7 mouse cellular contexts compared by ENCODE assay signal in the genomic region with DNA sequence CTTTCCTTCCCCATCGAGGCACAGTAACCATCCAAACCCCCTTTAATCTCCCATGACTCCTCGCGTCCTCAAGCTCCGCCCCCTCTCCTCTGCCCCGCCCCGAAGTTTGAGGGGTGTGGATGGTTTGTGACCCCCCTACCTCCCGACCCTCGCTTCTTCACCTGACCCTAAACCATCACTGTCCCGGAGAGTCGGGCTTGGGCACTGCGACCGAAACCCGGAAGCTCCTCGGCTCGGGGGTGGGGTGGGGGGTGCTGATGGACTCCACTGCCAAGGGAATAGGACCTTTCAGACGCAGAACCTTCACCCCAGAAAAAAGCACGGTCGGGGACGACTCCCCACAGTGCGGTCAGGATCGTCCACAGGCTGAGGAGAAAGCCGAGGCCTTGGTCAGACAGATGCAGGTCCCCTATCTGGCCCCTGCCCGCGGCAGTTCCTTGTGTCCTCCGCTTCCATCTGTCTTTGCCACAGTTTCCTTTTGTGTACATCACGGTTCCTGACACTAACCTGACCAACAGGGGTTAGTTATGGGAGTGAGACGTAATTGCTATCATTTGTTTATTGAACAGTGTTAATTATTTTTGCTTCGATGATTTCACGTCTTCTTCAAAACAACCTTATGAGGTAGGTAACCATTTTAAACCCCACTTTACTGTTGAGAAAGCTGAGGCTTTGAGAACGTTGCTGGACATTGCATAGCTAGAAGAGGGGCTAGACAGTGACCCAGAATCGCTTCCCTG. TPM values are rescaled to one million over a fixed set of nuclear protein-coding genes. Genes with fewer than 3 reads are reported as not detected.
A peak's percentile ranks its signal among the peaks of the same experiment; 100 is the strongest.
DNase-seq lines count a peak whose midpoint lies in the region; ATAC-seq and TF ChIP-seq lines count a peak whose summit lies in the region.

No protein-coding gene starts in this region.

- peak overlapping the region; percentile 77 for H3K9ac ChIP-seq in liver, adult 2 months (ENCODE audit: low read depth, low read length)
- peak overlapping the region; percentile 91 for H3K9ac ChIP-seq in liver, embryonic 16.5 days (ENCODE audit: low read depth, low read length)

- TF ChIP-seq POLR2A in liver, adult 2 months (IDR thresholded peaks at IDR 0.05; ENCODE audit: extremely low read depth, insufficient read depth, low read length): no peak

- H3K4me2 ChIP-seq in liver, embryonic 16.5 days (ENCODE audit: low read depth, low read length): peak overlapping the region; percentile 81

- peaks cover 3% of the 10 kb centered on the region; the same call in 1 of the 2 replicates for H3K4me1 ChIP-seq in liver, adult 2 months (ENCODE audit: control insufficient read depth, insufficient read depth, low read length)
- H3K4me1 ChIP-seq in liver, embryonic 16.5 days (ENCODE audit: control insufficient read depth, low read depth, low read length): peaks cover 31% of the 10 kb centered on the region

- no peak for TF ChIP-seq CTCF in liver, adult 2 months (IDR thresholded peaks at IDR 0.05; ENCODE audit: low read depth, low read length)

- peak overlapping the region; percentile 86 for H3K4me3 ChIP-seq in liver, adult 2 months (ENCODE audit: insufficient read depth, low read depth, low read length)
- peak overlapping the region; percentile 81 for H3K4me3 ChIP-seq in liver, embryonic 16.5 days (ENCODE audit: low read depth, low read length)

- DNase-seq in liver, adult 2 months (ENCODE audit: extremely low read depth, low read depth, low spot score): no peak
- no peak for DNase-seq in liver
- DNase-seq in thymus, postnatal 4 days: peak; percentile 89
- DNase-seq in left cerebral cortex, adult 18-20 months (ENCODE audit: low spot score in 2 of 2): no peak

- H3K27ac ChIP-seq in liver, adult 2 months (replicated peaks; ENCODE audit: insufficient read depth, low read depth, low read length): peak overlapping the region; percentile 88
- H3K27ac ChIP-seq in liver, embryonic 16.5 days (ENCODE audit: low read length): peak overlapping the region; percentile 87

- H3K36me3 ChIP-seq in liver, adult 2 months (ENCODE audit: control insufficient read depth, insufficient read depth, low read length): no peaks in the 10 kb centered on the region
- peaks cover 12% of the 10 kb centered on the region for H3K36me3 ChIP-seq in liver, embryonic 16.5 days (ENCODE audit: control insufficient read depth, insufficient read depth)

- no peaks in the 10 kb centered on the region for H3K27me3 ChIP-seq in liver, adult 2 months (ENCODE audit: control insufficient read depth, insufficient read depth, low read length)
- no peaks in the 10 kb centered on the region for H3K27me3 ChIP-seq in liver, embryonic 16.5 days (ENCODE audit: control insufficient read depth, insufficient read depth, low read depth, low read length)

- peak; percentile 60 for ATAC-seq in common myeloid progenitor, adult 5-6 weeks (replicated peaks; ENCODE audit: low read depth, poor library complexity, severe bottlenecking)
- peak; percentile 60 for ATAC-seq in granulocyte monocyte progenitor cell, adult 5-6 weeks (replicated peaks; ENCODE audit: poor library complexity, severe bottlenecking)
- ATAC-seq in liver, embryonic 16.5 days (ENCODE audit: low read depth): peak; percentile 59

- H3K9me3 ChIP-seq in liver, embryonic 16.5 days (replicated peaks; ENCODE audit: control insufficient read depth, low read length): no peaks in the 10 kb centered on the region

- 1% methylated on average over 31 of the region's 31 CpGs for WGBS in liver, adult 2 months
- 2% methylated on average over 31 of the region's 31 CpGs for WGBS in liver, embryonic 16.5 days (ENCODE audit: insufficient replicate concordance)

- no peaks in the 10 kb centered on the region; the same call in 1 of the 2 replicates for H3K79me2 ChIP-seq in liver, adult 2 months (ENCODE audit: control insufficient read depth, insufficient read depth, low read length)

RNA-seq across cellular contexts. Expression of gene Tmub2, which starts 0.5 kb away (rescaled TPM):
- total RNA-seq in liver, adult 2 months (2014; rRNA removed): 18.1 and 19.0 TPM in 2 replicates
- polyA plus RNA-seq in liver, adult 2 months (2012; rRNA removed): 33.5 and 34.2 TPM in 2 replicates
- total RNA-seq in common myeloid progenitor, adult 5-6 weeks (2017): 24.4 and 27.5 TPM in 2 replicates
- total RNA-seq in granulocyte monocyte progenitor cell, adult 5-6 weeks (2014; fragmentation: Nextera tagmentation): 22.7 and 34.6 TPM in 2 replicates
- total RNA-seq in granulocyte monocyte progenitor cell, adult 5-6 weeks (2017): 17.2 and 32.6 TPM in 2 replicates
- 26.7 and 28.5 TPM in 2 replicates for polyA plus RNA-seq in liver, embryonic 16.5 days (2015; fragmentation: Nextera tagmentation; extraction: Ambion mirVana)
- total RNA-seq in left cerebral cortex, adult 18-20 months (2021): 10 to 100 TPM; 65.1 to 71.0 TPM

RNA-seq across cellular contexts. Expression of gene Atxn7l3, which starts 11.2 kb away (rescaled TPM):
- total RNA-seq in liver, adult 2 months (2014; rRNA removed): 7.1 and 8.5 TPM in 2 replicates
- 16.8 and 20.6 TPM in 2 replicates for polyA plus RNA-seq in liver, adult 2 months (2012; rRNA removed)
- total RNA-seq in common myeloid progenitor, adult 5-6 weeks (2017): 19.4 and 30.4 TPM in 2 replicates
- 20.0 and 28.7 TPM in 2 replicates for total RNA-seq in granulocyte monocyte progenitor cell, adult 5-6 weeks (2014; fragmentation: Nextera tagmentation)
- total RNA-seq in granulocyte monocyte progenitor cell, adult 5-6 weeks (2017): 20.0 and 27.1 TPM in 2 replicates
- polyA plus RNA-seq in liver, embryonic 16.5 days (2015; fragmentation: Nextera tagmentation; extraction: Ambion mirVana): 3.0 and 3.2 TPM in 2 replicates
- 100 to 1,000 TPM; 224 to 230 TPM for total RNA-seq in left cerebral cortex, adult 18-20 months (2021)

RNA-seq across cellular contexts. Expression of gene Asb16, which starts 16.7 kb away (rescaled TPM):
- total RNA-seq in liver, adult 2 months (2014; rRNA removed): 0.09 TPM in 1 of 2 replicates, not detected in the other
- 0.16 and 0.20 TPM in 2 replicates for polyA plus RNA-seq in liver, adult 2 months (2012; rRNA removed)
- 0.18 and 1.5 TPM in 2 replicates for total RNA-seq in common myeloid progenitor, adult 5-6 weeks (2017)
- total RNA-seq in granulocyte monocyte progenitor cell, adult 5-6 weeks (2014; fragmentation: Nextera tagmentation): 1.1 and 3.4 TPM in 2 replicates
- 0.17 and 0.31 TPM in 2 replicates for total RNA-seq in granulocyte monocyte progenitor cell, adult 5-6 weeks (2017)
- 0.04 TPM in 1 of 2 replicates, not detected in the other for polyA plus RNA-seq in liver, embryonic 16.5 days (2015; fragmentation: Nextera tagmentation; extraction: Ambion mirVana)
- total RNA-seq in left cerebral cortex, adult 18-20 months (2021): 1 to 10 TPM; 2.2 to 2.9 TPM

RNA-seq across cellular contexts. Expression of gene Ubtf, which starts 34.3 kb away (rescaled TPM):
- total RNA-seq in liver, adult 2 months (2014; rRNA removed): 19.4 and 19.5 TPM in 2 replicates
- 12.7 and 12.8 TPM in 2 replicates for polyA plus RNA-seq in liver, adult 2 months (2012; rRNA removed)
- 173 and 184 TPM in 2 replicates for total RNA-seq in common myeloid progenitor, adult 5-6 weeks (2017)
- total RNA-seq in granulocyte monocyte progenitor cell, adult 5-6 weeks (2014; fragmentation: Nextera tagmentation): 56.3 and 73.8 TPM in 2 replicates
- 148 and 164 TPM in 2 replicates for total RNA-seq in granulocyte monocyte progenitor cell, adult 5-6 weeks (2017)
- 44.5 and 46.4 TPM in 2 replicates for polyA plus RNA-seq in liver, embryonic 16.5 days (2015; fragmentation: Nextera tagmentation; extraction: Ambion mirVana)
- total RNA-seq in left cerebral cortex, adult 18-20 months (2021): 100 to 1,000 TPM; 123 to 140 TPM

RNA-seq across cellular contexts. Expression of gene BC030867, which starts 36.6 kb away (rescaled TPM):
- 0.27 TPM in 1 of 2 replicates, not detected in the other for total RNA-seq in liver, adult 2 months (2014; rRNA removed)
- 0.20 and 0.38 TPM in 2 replicates for polyA plus RNA-seq in liver, adult 2 months (2012; rRNA removed)
- 4.8 and 5.3 TPM in 2 replicates for total RNA-seq in common myeloid progenitor, adult 5-6 weeks (2017)
- total RNA-seq in granulocyte monocyte progenitor cell, adult 5-6 weeks (2014; fragmentation: Nextera tagmentation): 26.7 and 28.6 TPM in 2 replicates
- total RNA-seq in granulocyte monocyte progenitor cell, adult 5-6 weeks (2017): 5.6 and 8.6 TPM in 2 replicates
- polyA plus RNA-seq in liver, embryonic 16.5 days (2015; fragmentation: Nextera tagmentation; extraction: Ambion mirVana): 13.2 and 13.8 TPM in 2 replicates
- 1 to 10 TPM; 1.0 to 2.3 TPM for total RNA-seq in left cerebral cortex, adult 18-20 months (2021)
